Mouse (Mus musculus): Measurements from ENCODE around the gene Narfl. TPM values are rescaled to one million over a fixed set of nuclear protein-coding genes. Genes with fewer than 3 reads are reported as not detected.

The Narfl gene
- polyA plus RNA-seq, 1 experiment from 2014 or later: 29.0 TPM

DNA sequence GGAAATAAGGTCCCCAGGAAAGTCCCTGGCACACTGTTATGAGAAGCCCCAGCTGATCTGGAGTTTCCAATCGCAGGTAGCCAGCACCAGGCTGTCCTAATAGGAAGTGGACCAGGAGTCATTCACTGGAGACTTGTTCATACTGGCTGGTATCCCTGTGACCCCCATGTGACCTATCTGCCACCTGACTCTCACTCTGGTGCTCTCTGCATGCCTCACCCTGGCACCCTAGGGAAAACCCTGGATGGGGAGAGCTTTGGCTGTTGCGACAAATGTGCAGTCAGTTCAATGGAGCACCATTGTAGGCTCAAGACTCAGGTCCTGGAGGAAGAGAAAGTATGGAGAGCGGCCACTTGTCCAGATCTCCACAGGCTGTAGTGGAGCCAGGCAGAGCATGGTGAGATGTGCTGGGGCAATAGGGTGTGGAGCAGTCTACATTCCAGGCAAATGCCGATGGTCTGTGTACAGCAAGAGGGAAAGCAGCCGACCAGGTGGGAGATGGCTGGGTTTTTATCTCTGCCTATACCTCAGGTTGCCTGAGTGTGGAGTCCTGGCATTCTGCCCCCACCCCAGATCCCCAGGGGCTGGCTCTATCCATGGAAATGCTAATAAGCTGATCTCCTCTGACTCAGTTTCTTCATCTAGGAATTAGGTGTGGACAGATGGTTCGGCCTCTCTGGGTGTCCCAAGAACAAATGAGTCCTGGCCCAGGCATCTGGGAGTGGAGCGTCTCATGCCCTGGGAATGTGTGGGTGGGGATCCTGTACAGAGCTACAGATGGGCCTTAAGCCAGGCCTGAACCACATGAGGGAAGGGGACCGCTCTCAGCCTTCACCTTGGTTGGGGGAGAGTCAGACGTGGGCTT, 17.0 kb upstream of the Narfl start:
- 84% methylated on average over 9 of the region's 9 CpGs for WGBS
- Histone ChIP-seq H3K9me3 (replicated peaks; ENCODE audit: control insufficient read depth, low read length, poor library complexity, severe bottlenecking) (no peaks in the 10 kb centered on the region), H3K4me3 (ENCODE audit: low read depth, low read length) (no peak overlapping the region), H3K27me3 (ENCODE audit: control insufficient read depth, insufficient read depth, low read depth, low read length) (peaks cover 3% of the 10 kb centered on the region; the same call in 1 of the 2 replicates), H3K4me1 (ENCODE audit: control insufficient read depth, insufficient read depth, low read length) (peaks cover 1% of the 10 kb centered on the region; the same call in 1 of the 2 replicates), H3K9ac (ENCODE audit: low read depth, low read length) (no peak overlapping the region), H3K4me2 (ENCODE audit: low read length) (no peak overlapping the region), H3K36me3 (ENCODE audit: control insufficient read depth, insufficient read depth, low read length) (no peaks in the 10 kb centered on the region), H3K27ac (ENCODE audit: low read length) (no peak overlapping the region)
- ATAC-seq: no peak

DNA sequence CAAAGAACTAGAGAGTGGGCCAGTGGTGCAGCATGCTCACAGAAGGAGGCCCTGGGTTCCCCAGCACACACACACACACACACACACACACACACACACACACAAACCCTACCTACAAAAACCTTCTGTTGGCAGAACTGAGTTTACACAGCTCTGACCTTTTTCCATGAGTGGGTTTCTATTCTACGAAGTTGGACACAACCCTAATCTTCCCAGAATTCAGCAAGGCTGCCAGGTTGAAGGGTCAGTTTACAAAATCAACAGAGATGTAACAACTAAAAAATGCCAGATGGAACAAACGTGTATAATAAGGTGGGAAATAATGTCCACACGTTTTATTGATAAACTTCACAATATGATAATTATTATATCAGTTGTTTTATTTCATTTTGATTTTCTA, 15.9 kb upstream of the Narfl start:
- no peak overlapping the region for H3K27ac ChIP-seq (ENCODE audit: low read length)
- no peaks in the 10 kb centered on the region for H3K9me3 ChIP-seq (replicated peaks; ENCODE audit: control insufficient read depth, low read length, poor library complexity, severe bottlenecking)
- no peak overlapping the region for H3K9ac ChIP-seq (ENCODE audit: low read depth, low read length)
- WGBS: 81% methylated on average over 3 of the region's 3 CpGs
- no peak for ATAC-seq
- no peak overlapping the region for H3K4me2 ChIP-seq (ENCODE audit: low read length)
- H3K4me1 ChIP-seq (ENCODE audit: control insufficient read depth, insufficient read depth, low read length): no peaks in the 10 kb centered on the region
- peaks cover 3% of the 10 kb centered on the region; the same call in 1 of the 2 replicates for H3K27me3 ChIP-seq (ENCODE audit: control insufficient read depth, insufficient read depth, low read depth, low read length)
- no peak overlapping the region for H3K4me3 ChIP-seq (ENCODE audit: low read depth, low read length)
- no peaks in the 10 kb centered on the region for H3K36me3 ChIP-seq (ENCODE audit: control insufficient read depth, insufficient read depth, low read length)

DNA sequence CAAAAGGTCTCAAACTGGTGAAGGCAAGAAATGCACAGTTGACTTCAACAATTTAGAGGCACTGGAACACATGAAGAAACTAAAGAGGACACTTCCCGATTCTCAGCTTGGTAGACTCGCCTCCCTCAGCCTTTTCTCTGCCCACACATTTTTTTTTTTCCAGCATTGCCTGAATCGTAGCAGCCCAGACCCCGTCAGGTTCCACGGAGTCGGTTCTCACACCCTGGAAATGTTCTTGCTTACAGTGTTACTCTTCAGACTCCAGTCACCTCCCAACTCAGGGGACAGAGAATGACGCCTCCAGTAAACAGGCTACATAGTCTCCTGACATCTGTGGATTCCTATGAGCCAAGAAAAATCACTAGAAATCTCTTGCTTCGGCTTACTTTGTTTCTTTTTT, 13.4 kb upstream of the Narfl start:
- Histone ChIP-seq H3K9ac (ENCODE audit: low read depth, low read length) (no peak overlapping the region), H3K4me2 (ENCODE audit: low read length) (no peak overlapping the region)

DNA sequence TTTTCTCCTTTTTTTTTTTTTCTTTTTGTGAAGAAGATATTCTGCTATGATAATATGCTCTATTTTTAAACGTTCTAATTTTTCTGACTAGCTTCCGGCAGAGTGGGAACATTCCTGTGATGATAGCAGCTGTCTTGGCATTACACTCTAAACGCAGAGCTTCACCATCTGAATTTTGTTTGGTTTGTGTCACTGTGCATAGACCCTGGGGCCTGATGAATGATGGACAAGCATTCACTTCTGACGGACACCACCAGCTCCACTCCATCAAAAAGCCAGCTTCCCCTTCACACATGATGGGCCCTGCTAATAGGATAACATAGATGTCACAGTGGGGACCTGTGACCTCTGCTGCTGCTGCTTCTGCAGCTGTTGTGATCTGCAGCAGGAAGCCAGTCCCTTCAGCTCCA, 12.0 kb upstream of the Narfl start:
- H3K9ac ChIP-seq (ENCODE audit: low read depth, low read length): no peak overlapping the region
- H3K4me2 ChIP-seq (ENCODE audit: low read length): no peak overlapping the region
- no peak overlapping the region for H3K4me3 ChIP-seq (ENCODE audit: low read depth, low read length)
- H3K4me1 ChIP-seq (ENCODE audit: control insufficient read depth, insufficient read depth, low read length): no peaks in the 10 kb centered on the region
- H3K27me3 ChIP-seq (ENCODE audit: control insufficient read depth, insufficient read depth, low read depth, low read length): peaks cover 3% of the 10 kb centered on the region; the same call in 1 of the 2 replicates
- no peak overlapping the region for H3K27ac ChIP-seq (ENCODE audit: low read length)
- H3K36me3 ChIP-seq (ENCODE audit: control insufficient read depth, insufficient read depth, low read length): no peaks in the 10 kb centered on the region
- no peaks in the 10 kb centered on the region for H3K9me3 ChIP-seq (replicated peaks; ENCODE audit: control insufficient read depth, low read length, poor library complexity, severe bottlenecking)
- ATAC-seq: no peak
- 27% methylated on average over 4 of the region's 4 CpGs for WGBS

More for the DNA sequence above, 13.4 kb upstream of the Narfl start:
- WGBS: 80% methylated on average over 8 of the region's 8 CpGs
- ATAC-seq: no peak
- Histone ChIP-seq H3K9me3 (replicated peaks; ENCODE audit: control insufficient read depth, low read length, poor library complexity, severe bottlenecking) (no peaks in the 10 kb centered on the region), H3K4me3 (ENCODE audit: low read depth, low read length) (no peak overlapping the region), H3K27ac (ENCODE audit: low read length) (no peak overlapping the region), H3K36me3 (ENCODE audit: control insufficient read depth, insufficient read depth, low read length) (no peaks in the 10 kb centered on the region), H3K4me1 (ENCODE audit: control insufficient read depth, insufficient read depth, low read length) (no peaks in the 10 kb centered on the region), H3K27me3 (ENCODE audit: control insufficient read depth, insufficient read depth, low read depth, low read length) (peaks cover 3% of the 10 kb centered on the region; the same call in 1 of the 2 replicates)

DNA sequence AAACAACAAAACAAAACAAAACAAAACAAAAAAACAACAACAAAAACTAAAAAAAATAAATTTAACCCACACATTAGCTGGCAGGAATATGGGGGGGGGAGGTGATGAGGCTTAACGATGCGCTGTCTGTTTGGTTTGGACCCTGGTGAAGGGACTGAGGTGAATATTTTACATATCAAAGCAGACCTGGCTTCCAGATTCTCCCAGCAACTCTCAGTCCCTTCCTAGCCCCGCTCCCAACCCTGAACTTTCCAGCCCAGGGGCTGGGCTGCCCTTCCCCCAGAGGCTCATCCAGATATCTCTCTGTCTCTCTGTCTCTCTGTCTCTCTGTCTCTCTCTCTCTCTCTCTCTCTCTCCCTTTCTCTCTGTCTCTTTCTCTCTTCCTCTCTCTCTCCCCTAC, 11.0 kb upstream of the Narfl start:
- 17% methylated on average over 3 of the region's 3 CpGs for WGBS
- no peak for ATAC-seq
- Histone ChIP-seq H3K9ac (ENCODE audit: low read depth, low read length) (no peak overlapping the region), H3K4me1 (ENCODE audit: control insufficient read depth, insufficient read depth, low read length) (no peaks in the 10 kb centered on the region), H3K4me2 (ENCODE audit: low read length) (no peak overlapping the region), H3K9me3 (replicated peaks; ENCODE audit: control insufficient read depth, low read length, poor library complexity, severe bottlenecking) (no peaks in the 10 kb centered on the region), H3K27ac (ENCODE audit: low read length) (no peak overlapping the region), H3K27me3 (ENCODE audit: control insufficient read depth, insufficient read depth, low read depth, low read length) (peaks cover 3% of the 10 kb centered on the region; the same call in 1 of the 2 replicates), H3K36me3 (ENCODE audit: control insufficient read depth, insufficient read depth, low read length) (no peaks in the 10 kb centered on the region), H3K4me3 (ENCODE audit: low read depth, low read length) (no peak overlapping the region)

DNA sequence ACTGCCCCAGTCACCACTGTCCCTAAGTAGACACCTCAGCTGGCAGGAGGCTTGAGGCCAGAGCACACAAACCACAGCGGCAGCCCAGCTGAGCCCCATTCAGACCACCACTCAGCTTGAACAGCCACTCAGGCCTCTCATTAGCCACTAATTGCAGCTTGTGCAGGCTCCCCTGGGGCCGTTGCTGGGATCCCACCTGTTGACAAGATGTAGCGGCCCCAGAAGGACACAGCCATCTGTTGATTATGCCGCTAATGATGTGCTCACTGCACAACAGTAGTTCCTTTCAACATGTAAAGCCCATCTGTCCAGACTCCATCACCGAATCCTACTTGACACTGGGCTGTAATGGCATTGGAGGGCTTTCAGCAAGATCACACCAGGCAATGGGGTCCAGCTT, 7.7 kb upstream of the Narfl start:
- no peak overlapping the region for H3K4me3 ChIP-seq (ENCODE audit: low read depth, low read length)
- H3K27me3 ChIP-seq (ENCODE audit: control insufficient read depth, insufficient read depth, low read depth, low read length): no peaks in the 10 kb centered on the region
- WGBS: 36% methylated on average over 5 of the region's 5 CpGs
- H3K9me3 ChIP-seq (replicated peaks; ENCODE audit: control insufficient read depth, low read length, poor library complexity, severe bottlenecking): no peaks in the 10 kb centered on the region
- H3K27ac ChIP-seq (ENCODE audit: low read length): no peak overlapping the region
- H3K4me1 ChIP-seq (ENCODE audit: control insufficient read depth, insufficient read depth, low read length): no peaks in the 10 kb centered on the region
- no peaks in the 10 kb centered on the region for H3K36me3 ChIP-seq (ENCODE audit: control insufficient read depth, insufficient read depth, low read length)
- ATAC-seq: no peak
- H3K4me2 ChIP-seq (ENCODE audit: low read length): no peak overlapping the region
- no peak overlapping the region for H3K9ac ChIP-seq (ENCODE audit: low read depth, low read length)

DNA sequence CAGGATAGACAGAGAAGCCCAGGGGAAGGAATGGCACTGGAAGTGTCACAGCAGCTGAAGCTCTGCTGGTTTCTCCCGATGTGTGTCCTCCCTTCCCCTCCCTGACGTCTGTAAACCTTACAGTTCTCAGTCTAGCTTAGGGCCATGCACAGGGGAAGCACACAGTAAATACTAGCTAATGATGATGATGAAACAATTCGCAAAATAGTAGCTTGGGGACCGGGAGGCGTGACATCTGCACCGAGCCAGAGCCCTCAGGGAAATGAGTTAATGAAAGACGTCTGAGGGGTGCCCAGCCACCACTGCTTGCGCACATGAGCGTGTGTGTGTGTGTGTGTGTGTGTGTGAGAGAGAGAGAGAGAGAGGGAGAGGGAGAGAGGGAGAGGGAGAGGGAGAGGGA, 4.2 kb upstream of the Narfl start:
- 62% methylated on average over 7 of the region's 9 CpGs for WGBS
- H3K4me2 ChIP-seq (ENCODE audit: low read length): no peak overlapping the region
- no peak overlapping the region for H3K9ac ChIP-seq (ENCODE audit: low read depth, low read length)
- no peaks in the 10 kb centered on the region for H3K36me3 ChIP-seq (ENCODE audit: control insufficient read depth, insufficient read depth, low read length)
- no peaks in the 10 kb centered on the region for H3K9me3 ChIP-seq (replicated peaks; ENCODE audit: control insufficient read depth, low read length, poor library complexity, severe bottlenecking)
- ATAC-seq: no peak
- peaks cover 7% of the 10 kb centered on the region for H3K4me1 ChIP-seq (ENCODE audit: control insufficient read depth, insufficient read depth, low read length)
- no peak overlapping the region for H3K4me3 ChIP-seq (ENCODE audit: low read depth, low read length)
- no peak overlapping the region for H3K27ac ChIP-seq (ENCODE audit: low read length)
- no peaks in the 10 kb centered on the region for H3K27me3 ChIP-seq (ENCODE audit: control insufficient read depth, insufficient read depth, low read depth, low read length)

DNA sequence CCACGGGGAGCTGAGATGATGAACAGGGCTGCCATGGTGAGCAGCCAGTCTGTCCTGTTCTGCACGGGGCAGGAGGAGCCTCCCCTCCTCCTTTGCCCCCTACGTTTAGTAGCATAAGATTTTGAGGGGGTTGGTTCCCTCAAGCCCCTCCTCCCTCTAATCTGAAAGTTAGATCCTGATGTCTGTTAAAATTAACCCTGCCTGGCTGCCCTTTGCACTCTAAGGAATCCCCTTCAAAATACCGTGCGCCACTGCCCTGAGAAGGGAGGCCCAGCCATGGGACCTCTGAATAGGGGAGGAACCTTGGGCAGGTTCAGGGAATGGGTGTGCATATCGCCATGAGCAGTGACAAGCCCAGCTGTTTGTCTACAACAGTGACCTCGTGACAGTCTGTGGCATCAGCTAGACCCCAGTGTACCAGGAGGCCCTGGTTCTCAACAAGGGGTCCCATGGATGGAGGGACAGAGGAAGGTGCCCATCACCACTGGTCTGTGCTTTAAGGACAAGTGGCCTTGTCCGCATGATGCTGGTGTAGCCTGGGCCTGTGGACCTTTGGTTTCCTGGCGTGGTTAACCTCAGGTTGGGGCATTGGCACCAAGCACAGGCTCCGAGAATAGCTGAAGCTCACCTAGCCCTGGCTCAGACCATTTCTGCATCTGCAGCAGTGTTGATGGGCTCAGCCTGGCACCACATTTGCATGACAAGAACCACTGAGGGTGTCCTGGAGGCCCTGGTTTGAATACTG, 1.9 kb downstream of the Narfl start:
- peaks cover 14% of the 10 kb centered on the region for H3K4me1 ChIP-seq (ENCODE audit: control insufficient read depth, insufficient read depth, low read length)
- H3K4me3 ChIP-seq (ENCODE audit: low read depth, low read length): no peak overlapping the region
- ATAC-seq: no peak
- no peaks in the 10 kb centered on the region for H3K27me3 ChIP-seq (ENCODE audit: control insufficient read depth, insufficient read depth, low read depth, low read length)
- H3K36me3 ChIP-seq (ENCODE audit: control insufficient read depth, insufficient read depth, low read length): peaks cover 6% of the 10 kb centered on the region; the same call in 1 of the 2 replicates
- WGBS: 77% methylated on average over 10 of the region's 10 CpGs
- H3K27ac ChIP-seq (ENCODE audit: low read length): no peak overlapping the region
- no peak overlapping the region for H3K4me2 ChIP-seq (ENCODE audit: low read length)
- no peaks in the 10 kb centered on the region for H3K9me3 ChIP-seq (replicated peaks; ENCODE audit: control insufficient read depth, low read length, poor library complexity, severe bottlenecking)
- no peak overlapping the region for H3K9ac ChIP-seq (ENCODE audit: low read depth, low read length)

DNA sequence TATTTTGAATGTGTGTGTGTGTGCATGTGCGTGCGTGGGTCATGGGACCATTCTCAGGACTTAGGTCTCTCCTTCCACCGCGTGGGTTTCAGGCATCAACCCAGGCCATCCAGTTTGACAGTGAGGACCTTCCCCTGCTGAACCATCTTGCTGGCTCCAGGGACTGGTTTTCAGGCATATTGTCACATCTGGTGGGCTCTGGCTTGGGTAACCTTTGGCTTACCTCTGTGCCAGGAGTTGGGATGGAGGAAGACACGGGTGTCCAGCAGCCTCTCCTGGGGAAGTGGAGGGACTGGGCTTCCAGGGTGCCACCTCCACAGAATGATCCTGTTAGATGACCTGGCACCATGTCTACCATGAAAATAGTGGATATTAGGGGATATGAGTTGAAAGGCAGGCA, 4.4 kb downstream of the Narfl start:
- H3K9ac ChIP-seq (ENCODE audit: low read depth, low read length): no peak overlapping the region
- peaks cover 21% of the 10 kb centered on the region for H3K36me3 ChIP-seq (ENCODE audit: control insufficient read depth, insufficient read depth, low read length)
- no peak overlapping the region for H3K27ac ChIP-seq (ENCODE audit: low read length)
- 96% methylated on average over 5 of the region's 5 CpGs for WGBS
- no peaks in the 10 kb centered on the region for H3K9me3 ChIP-seq (replicated peaks; ENCODE audit: control insufficient read depth, low read length, poor library complexity, severe bottlenecking)
- no peak overlapping the region for H3K4me3 ChIP-seq (ENCODE audit: low read depth, low read length)
- H3K4me1 ChIP-seq (ENCODE audit: control insufficient read depth, insufficient read depth, low read length): peaks cover 14% of the 10 kb centered on the region
- no peaks in the 10 kb centered on the region for H3K27me3 ChIP-seq (ENCODE audit: control insufficient read depth, insufficient read depth, low read depth, low read length)
- H3K4me2 ChIP-seq (ENCODE audit: low read length): no peak overlapping the region
- ATAC-seq: no peak
